In genomic region chr7:117487173-117487490, GRCm38 (mm10) we compare ENCODE assay signal across 17 mouse cellular contexts.
DNase-seq lines count a peak whose midpoint lies in the region; ATAC-seq and TF ChIP-seq lines count a peak whose summit lies in the region.
"Had no signal": no experiment of that assay in that cellular context is flagged by ENCODE, and none has a peak within 500 bp of the region (broad histone marks: within the 10 kb centered on the region; RNA-seq: fewer than 3 reads in every experiment).

No protein-coding gene starts in this region.

- no peak for TF ChIP-seq POLR2A in bone marrow macrophage, adult 2 months (IDR thresholded peaks at IDR 0.05; ENCODE audit: borderline replicate concordance, low read depth, low read length)

- TF ChIP-seq EP300 in lung, postnatal 0 days (IDR thresholded peaks at IDR 0.05), result no peak

- no peak for DNase-seq in heart, adult 11 months
- peak; percentile 17 to 48 for DNase-seq in lung, adult 18-20 months
- DNase-seq in lung, postnatal 0 days (ENCODE audit: low spot score), result no peak
- DNase-seq in skeletal muscle tissue, adult 2 months (ENCODE audit: low read depth, low spot score), result peak; percentile 27
- no peak for DNase-seq in embryo, embryonic 10 days (ENCODE audit: low spot score)
- DNase-seq: cerebellum, adult 9-11 months; gastrocnemius, postnatal 25 days; kidney, postnatal 14 days; right cerebral cortex, postnatal 4 days; thymus, adult 2 months had no signal

- TF ChIP-seq CTCF in lung, postnatal 0 days (IDR thresholded peaks at IDR 0.05), result no peak
- no peak for TF ChIP-seq CTCF in bone marrow macrophage, adult 2 months (IDR thresholded peaks at IDR 0.05; ENCODE audit: low read depth, low read length)

- H3K9me3 ChIP-seq in heart, embryonic 15.5 days (replicated peaks), result no peaks in the 10 kb centered on the region
- no peaks in the 10 kb centered on the region for H3K9me3 ChIP-seq in lung, postnatal 0 days (ENCODE audit: low read length)
- H3K9me3 ChIP-seq: forebrain, embryonic 13.5 days; intestine, embryonic 15.5 days; midbrain, embryonic 10.5 days; neural tube, embryonic 13.5 days had no signal

- H3K4me2 ChIP-seq in heart, embryonic 15.5 days, result no peak overlapping the region
- H3K4me2 ChIP-seq in lung, postnatal 0 days (replicated peaks; ENCODE audit: low read depth, low read length), result no peak overlapping the region
- H3K4me2 ChIP-seq: forebrain, embryonic 13.5 days; hindbrain, embryonic 14.5 days; intestine, embryonic 15.5 days; neural tube, embryonic 13.5 days had no signal

- ATAC-seq in heart, embryonic 15.5 days (replicated peaks; ENCODE audit: insufficient number of reproducible peaks, insufficient read depth, low FRiP score, low read depth), result no peak
- ATAC-seq in lung, postnatal 0 days, result no peak
- ATAC-seq: forebrain, embryonic 13.5 days; intestine, embryonic 15.5 days had no signal

- 0 out of 2 replicates have a peak overlapping the region, but pooled peaks have one; percentile 62 for H3K27ac ChIP-seq in heart, embryonic 15.5 days
- H3K27ac ChIP-seq in lung, postnatal 0 days (ENCODE audit: low read length), result no peak overlapping the region
- H3K27ac ChIP-seq in bone marrow macrophage, adult 2 months (ENCODE audit: insufficient read depth, low read depth, low read length), result peak overlapping the region; percentile 93
- H3K27ac ChIP-seq: forebrain, embryonic 13.5 days; hindbrain, embryonic 14.5 days; intestine, embryonic 15.5 days; midbrain, embryonic 10.5 days; neural tube, embryonic 13.5 days had no signal

- peaks cover 4% of the 10 kb centered on the region for H3K4me1 ChIP-seq in heart, embryonic 15.5 days (replicated peaks)
- H3K4me1 ChIP-seq in lung, postnatal 0 days (ENCODE audit: insufficient read depth, low read depth, low read length), result no peaks in the 10 kb centered on the region
- H3K4me1 ChIP-seq in bone marrow macrophage, adult 2 months (ENCODE audit: control insufficient read depth, insufficient read depth, low read length), result peaks cover 85% of the 10 kb centered on the region
- H3K4me1 ChIP-seq: intestine, embryonic 15.5 days; neural tube, embryonic 13.5 days had no signal

- H3K9ac ChIP-seq in heart, embryonic 15.5 days, result no peak overlapping the region
- H3K9ac ChIP-seq in lung, postnatal 0 days (replicated peaks; ENCODE audit: low read depth), result no peak overlapping the region
- H3K9ac ChIP-seq: forebrain, embryonic 13.5 days; hindbrain, embryonic 14.5 days; intestine, embryonic 15.5 days; neural tube, embryonic 13.5 days had no signal

- no peaks in the 10 kb centered on the region for H3K36me3 ChIP-seq in heart, embryonic 15.5 days
- no peaks in the 10 kb centered on the region for H3K36me3 ChIP-seq in lung, postnatal 0 days (ENCODE audit: insufficient read depth, low read length)
- H3K36me3 ChIP-seq: intestine, embryonic 15.5 days; midbrain, embryonic 10.5 days; neural tube, embryonic 13.5 days had no signal

- no peak overlapping the region for H3K4me3 ChIP-seq in heart, embryonic 15.5 days
- H3K4me3 ChIP-seq in lung, postnatal 0 days (ENCODE audit: low read depth, low read length), result no peak overlapping the region
- no peak overlapping the region for H3K4me3 ChIP-seq in bone marrow macrophage, adult 2 months (ENCODE audit: insufficient read depth, low read length)
- H3K4me3 ChIP-seq: forebrain, embryonic 13.5 days; intestine, embryonic 15.5 days; midbrain, embryonic 10.5 days; neural tube, embryonic 13.5 days had no signal

- H3K27me3 ChIP-seq in heart, embryonic 15.5 days, result no peaks in the 10 kb centered on the region
- no peaks in the 10 kb centered on the region for H3K27me3 ChIP-seq in lung, postnatal 0 days (replicated peaks; ENCODE audit: insufficient read depth, low read length)
- H3K27me3 ChIP-seq: forebrain, embryonic 13.5 days; intestine, embryonic 15.5 days; neural tube, embryonic 13.5 days had no signal

- 80% methylated on average over 2 of the region's 2 CpGs for WGBS in heart, embryonic 15.5 days
- WGBS in lung, postnatal 0 days, result 77% methylated on average over 2 of the region's 2 CpGs

Comparison
In these comparisons a context has a peak if more than half of its experiments do, and no peak if none do; other contexts are left out.
1. DNase-seq: peak in lung, adult 18-20 months (2 of 2) and skeletal muscle tissue, adult 2 months (single experiment); none in heart, adult 11 months (single experiment), lung, postnatal 0 days (single experiment) and embryo, embryonic 10 days (single experiment).